Mouse (Mus musculus): Measurements from ENCODE around the gene Olfr1104. TPM values are rescaled to one million over a fixed set of nuclear protein-coding genes. Genes with fewer than 3 reads are reported as not detected.

The Olfr1104 gene
- not detected in 2 replicates for polyA plus RNA-seq (2014; fragmentation: Nextera tagmentation; extraction: Ambion mirVana)

- no peak within 1 kb of the TSS for H3K4me3 ChIP-seq (ENCODE audit: low read depth, low read length)
- no peaks in the 10 kb centered on the region for H3K4me1 ChIP-seq (ENCODE audit: control insufficient read depth, insufficient read depth, low read length)
- no peaks in the 10 kb centered on the region for H3K9me3 ChIP-seq (ENCODE audit: control insufficient read depth, low read length)
- no peak for ATAC-seq (ENCODE audit: low read depth)
- WGBS = 85% methylated on average over 1 of the region's 1 CpGs
- no peak within 1 kb of the TSS for H3K27ac ChIP-seq (ENCODE audit: low read depth, low read length)
- no peaks in the 10 kb centered on the region for H3K27me3 ChIP-seq (ENCODE audit: control insufficient read depth, insufficient read depth, low read length)
- H3K36me3 ChIP-seq (ENCODE audit: control insufficient read depth, insufficient read depth, low read length) = no peaks in the 10 kb centered on the region
- no peak within 1 kb of the TSS for H3K4me2 ChIP-seq (ENCODE audit: low read depth, low read length)
- no peak within 1 kb of the TSS for H3K9ac ChIP-seq (replicated peaks; ENCODE audit: low read depth, low read length)
Measured at GRCm38 (mm10) chr2:87026980-87027379, at the start of gene Olfr1104. Gene Olfr1104, minus strand, starts transcription at chr2:87027080.

GRCm38 (mm10) chr2:87075717-87076116 lies 48.8 kb upstream of the Olfr1104 start, which contains the start of gene Olfr1107:
Gene Olfr1107, minus strand, starts transcription at chr2:87075817.
- Histone ChIP-seq H3K9ac (replicated peaks; ENCODE audit: low read depth, low read length) (no peak within 1 kb of the TSS), H3K4me2 (ENCODE audit: low read depth, low read length) (no peak within 1 kb of the TSS), H3K36me3 (ENCODE audit: control insufficient read depth, insufficient read depth, low read length) (no peaks in the 10 kb centered on the region), H3K27me3 (ENCODE audit: control insufficient read depth, insufficient read depth, low read length) (no peaks in the 10 kb centered on the region), H3K4me3 (ENCODE audit: low read depth, low read length) (no peak within 1 kb of the TSS), H3K9me3 (ENCODE audit: control insufficient read depth, low read length) (no peaks in the 10 kb centered on the region), H3K27ac (ENCODE audit: low read depth, low read length) (no peak within 1 kb of the TSS), H3K4me1 (ENCODE audit: control insufficient read depth, insufficient read depth, low read length) (no peaks in the 10 kb centered on the region)
- ATAC-seq (ENCODE audit: low read depth) = no peak
- WGBS = 90% methylated on average over 1 of the region's 1 CpGs

- H3K36me3 ChIP-seq (ENCODE audit: control insufficient read depth, insufficient read depth, low read length) = no peaks in the 10 kb centered on the region
- no peak for ATAC-seq (ENCODE audit: low read depth)
- H3K9ac ChIP-seq (replicated peaks; ENCODE audit: low read depth, low read length) = no peak within 1 kb of the TSS
- H3K27me3 ChIP-seq (ENCODE audit: control insufficient read depth, insufficient read depth, low read length) = no peaks in the 10 kb centered on the region
- H3K27ac ChIP-seq (ENCODE audit: low read depth, low read length) = no peak within 1 kb of the TSS
- no peaks in the 10 kb centered on the region for H3K4me1 ChIP-seq (ENCODE audit: control insufficient read depth, insufficient read depth, low read length)
- H3K4me3 ChIP-seq (ENCODE audit: low read depth, low read length) = no peak within 1 kb of the TSS
- no peak within 1 kb of the TSS for H3K4me2 ChIP-seq (ENCODE audit: low read depth, low read length)
- 76% methylated on average over 1 of the region's 1 CpGs for WGBS
- H3K9me3 ChIP-seq (ENCODE audit: control insufficient read depth, low read length) = no peaks in the 10 kb centered on the region
Measured at GRCm38 (mm10) chr2:87052173-87052572, 25.3 kb upstream of the Olfr1104 start, which contains the start of gene Olfr1106. Gene Olfr1106, minus strand, starts transcription at chr2:87052273.

GRCm38 (mm10) chr2:87036431-87036830 lies 9.6 kb upstream of the Olfr1104 start, which contains the start of gene Olfr1105:
Gene Olfr1105, minus strand, starts transcription at chr2:87036531.
- H3K9me3 ChIP-seq (ENCODE audit: control insufficient read depth, low read length) = no peaks in the 10 kb centered on the region
- no peaks in the 10 kb centered on the region for H3K27me3 ChIP-seq (ENCODE audit: control insufficient read depth, insufficient read depth, low read length)
- H3K36me3 ChIP-seq (ENCODE audit: control insufficient read depth, insufficient read depth, low read length) = no peaks in the 10 kb centered on the region
- no peaks in the 10 kb centered on the region for H3K4me1 ChIP-seq (ENCODE audit: control insufficient read depth, insufficient read depth, low read length)
- no peak for ATAC-seq (ENCODE audit: low read depth)
- no peak within 1 kb of the TSS for H3K4me3 ChIP-seq (ENCODE audit: low read depth, low read length)
- H3K27ac ChIP-seq (ENCODE audit: low read depth, low read length) = no peak within 1 kb of the TSS
- H3K4me2 ChIP-seq (ENCODE audit: low read depth, low read length) = no peak within 1 kb of the TSS
- no peak within 1 kb of the TSS for H3K9ac ChIP-seq (replicated peaks; ENCODE audit: low read depth, low read length)

GRCm38 (mm10) chr2:86998098-86998497 lies 28.8 kb downstream of the Olfr1104 start, which contains the start of gene Olfr1102:
Gene Olfr1102, plus strand, starts transcription at chr2:86998398.
- no peak within 1 kb of the TSS for H3K9ac ChIP-seq (replicated peaks; ENCODE audit: low read depth, low read length)
- ATAC-seq (ENCODE audit: low read depth) = no peak
- H3K4me1 ChIP-seq (ENCODE audit: control insufficient read depth, insufficient read depth, low read length) = no peaks in the 10 kb centered on the region
- no peak within 1 kb of the TSS for H3K4me2 ChIP-seq (ENCODE audit: low read depth, low read length)
- no peaks in the 10 kb centered on the region for H3K27me3 ChIP-seq (ENCODE audit: control insufficient read depth, insufficient read depth, low read length)
- H3K4me3 ChIP-seq (ENCODE audit: low read depth, low read length) = no peak within 1 kb of the TSS
- no peak within 1 kb of the TSS for H3K27ac ChIP-seq (ENCODE audit: low read depth, low read length)
- H3K9me3 ChIP-seq (ENCODE audit: control insufficient read depth, low read length) = no peaks in the 10 kb centered on the region
- H3K36me3 ChIP-seq (ENCODE audit: control insufficient read depth, insufficient read depth, low read length) = no peaks in the 10 kb centered on the region

- Histone ChIP-seq H3K27ac (ENCODE audit: low read depth, low read length) (no peak within 1 kb of the TSS), H3K36me3 (ENCODE audit: control insufficient read depth, insufficient read depth, low read length) (no peaks in the 10 kb centered on the region), H3K9ac (replicated peaks; ENCODE audit: low read depth, low read length) (no peak within 1 kb of the TSS), H3K4me1 (ENCODE audit: control insufficient read depth, insufficient read depth, low read length) (no peaks in the 10 kb centered on the region), H3K4me3 (ENCODE audit: low read depth, low read length) (no peak within 1 kb of the TSS), H3K27me3 (ENCODE audit: control insufficient read depth, insufficient read depth, low read length) (no peaks in the 10 kb centered on the region), H3K4me2 (ENCODE audit: low read depth, low read length) (no peak within 1 kb of the TSS), H3K9me3 (ENCODE audit: control insufficient read depth, low read length) (no peaks in the 10 kb centered on the region)
- 85% methylated on average over 3 of the region's 3 CpGs for WGBS
- ATAC-seq (ENCODE audit: low read depth) = no peak
Measured at GRCm38 (mm10) chr2:86991121-86991520, 35.8 kb downstream of the Olfr1104 start, which contains the start of gene Olfr1101. Gene Olfr1101, minus strand, starts transcription at chr2:86991221.

- Histone ChIP-seq H3K27ac (ENCODE audit: low read depth, low read length) (no peak within 1 kb of the TSS), H3K4me3 (ENCODE audit: low read depth, low read length) (no peak within 1 kb of the TSS), H3K27me3 (ENCODE audit: control insufficient read depth, insufficient read depth, low read length) (no peaks in the 10 kb centered on the region), H3K4me2 (ENCODE audit: low read depth, low read length) (no peak within 1 kb of the TSS), H3K36me3 (ENCODE audit: control insufficient read depth, insufficient read depth, low read length) (no peaks in the 10 kb centered on the region), H3K9me3 (ENCODE audit: control insufficient read depth, low read length) (no peaks in the 10 kb centered on the region), H3K4me1 (ENCODE audit: control insufficient read depth, insufficient read depth, low read length) (no peaks in the 10 kb centered on the region), H3K9ac (replicated peaks; ENCODE audit: low read depth, low read length) (no peak within 1 kb of the TSS)
- ATAC-seq (ENCODE audit: low read depth) = no peak
- 86% methylated on average over 3 of the region's 3 CpGs for WGBS
Measured at GRCm38 (mm10) chr2:86979854-86980253, 47.0 kb downstream of the Olfr1104 start, which contains the start of gene Olfr1100. Gene Olfr1100, minus strand, starts transcription at chr2:86979954.

Other genes starting within 250 kb of the Olfr1104 start
- gene Olfr1093, start 244.6 kb downstream of the Olfr1104 start, polyA plus RNA-seq (2014; fragmentation: Nextera tagmentation; extraction: Ambion mirVana) = not detected in 2 replicates
- gene Olfr141, start 217.1 kb downstream of the Olfr1104 start, polyA plus RNA-seq (2014; fragmentation: Nextera tagmentation; extraction: Ambion mirVana) = not detected in 2 replicates
- gene Olfr1094, start 202.4 kb downstream of the Olfr1104 start, polyA plus RNA-seq (2014; fragmentation: Nextera tagmentation; extraction: Ambion mirVana) = not detected in 2 replicates
- gene Olfr1095, start 175.4 kb downstream of the Olfr1104 start, polyA plus RNA-seq (2014; fragmentation: Nextera tagmentation; extraction: Ambion mirVana) = not detected in 2 replicates
- not detected in 2 replicates for gene Gm13723, start 152.3 kb downstream of the Olfr1104 start, polyA plus RNA-seq (2014; fragmentation: Nextera tagmentation; extraction: Ambion mirVana)
- gene Olfr1097, start 134.9 kb downstream of the Olfr1104 start, polyA plus RNA-seq (2014; fragmentation: Nextera tagmentation; extraction: Ambion mirVana) = not detected in 2 replicates
- not detected in 2 replicates for gene Olfr1098, start 102.5 kb downstream of the Olfr1104 start, polyA plus RNA-seq (2014; fragmentation: Nextera tagmentation; extraction: Ambion mirVana)
- gene Olfr1099, start 66.4 kb downstream of the Olfr1104 start, polyA plus RNA-seq (2014; fragmentation: Nextera tagmentation; extraction: Ambion mirVana) = not detected in 2 replicates
- not detected in 2 replicates for gene Olfr1100, start 47.1 kb downstream of the Olfr1104 start, polyA plus RNA-seq (2014; fragmentation: Nextera tagmentation; extraction: Ambion mirVana)
- not detected in 2 replicates for gene Olfr1101, start 35.9 kb downstream of the Olfr1104 start, polyA plus RNA-seq (2014; fragmentation: Nextera tagmentation; extraction: Ambion mirVana)
- gene Olfr1102, start 28.7 kb downstream of the Olfr1104 start, polyA plus RNA-seq (2014; fragmentation: Nextera tagmentation; extraction: Ambion mirVana) = not detected in 2 replicates
- not detected in 2 replicates for gene Olfr1105, start 9.5 kb upstream of the Olfr1104 start, polyA plus RNA-seq (2014; fragmentation: Nextera tagmentation; extraction: Ambion mirVana)
- gene Olfr1106, start 25.2 kb upstream of the Olfr1104 start, polyA plus RNA-seq (2014; fragmentation: Nextera tagmentation; extraction: Ambion mirVana) = not detected in 2 replicates
- gene Olfr1107, start 48.7 kb upstream of the Olfr1104 start, polyA plus RNA-seq (2014; fragmentation: Nextera tagmentation; extraction: Ambion mirVana) = not detected in 2 replicates
- gene Olfr1109, start 68.9 kb upstream of the Olfr1104 start, polyA plus RNA-seq (2014; fragmentation: Nextera tagmentation; extraction: Ambion mirVana) = not detected in 2 replicates
- not detected in 2 replicates for gene Olfr259, start 87.5 kb upstream of the Olfr1104 start, polyA plus RNA-seq (2014; fragmentation: Nextera tagmentation; extraction: Ambion mirVana)
- not detected in 2 replicates for gene Olfr1110, start 113.2 kb upstream of the Olfr1104 start, polyA plus RNA-seq (2014; fragmentation: Nextera tagmentation; extraction: Ambion mirVana)
- gene Olfr1111, start 125.5 kb upstream of the Olfr1104 start, polyA plus RNA-seq (2014; fragmentation: Nextera tagmentation; extraction: Ambion mirVana) = not detected in 2 replicates
- not detected in 2 replicates for gene Olfr1112, start 160.7 kb upstream of the Olfr1104 start, polyA plus RNA-seq (2014; fragmentation: Nextera tagmentation; extraction: Ambion mirVana)
- gene Olfr1113, start 181.9 kb upstream of the Olfr1104 start, polyA plus RNA-seq (2014; fragmentation: Nextera tagmentation; extraction: Ambion mirVana) = not detected in 2 replicates
- not detected in 2 replicates for gene Olfr1115, start 220.9 kb upstream of the Olfr1104 start, polyA plus RNA-seq (2014; fragmentation: Nextera tagmentation; extraction: Ambion mirVana)
- gene Olfr1116, start 240.5 kb upstream of the Olfr1104 start, polyA plus RNA-seq (2014; fragmentation: Nextera tagmentation; extraction: Ambion mirVana) = not detected in 2 replicates